Mouse (Mus musculus) C3H10T1/2 (cell line): ENCODE results near the gene Hrh3. TPM values are rescaled to one million over a fixed set of nuclear protein-coding genes. Genes with fewer than 3 reads are reported as not detected.

ENCODE experiments used
- polyA plus RNA-seq, 2 experiments: library from polyadenylated mRNA; unstranded; fragments of >200 nt; fragmentation: generic; extraction: Trizol; gene quantifications; one replicate each; pipeline ENCODE4 v1.2.1; 2012; ENCODE audit warnings: missing spikeins in 2 of 2

Hrh3 gene
- under 1 TPM in 1 of 2 experiments, not detected in 1; 0.07 TPM for polyA plus RNA-seq

DNA sequence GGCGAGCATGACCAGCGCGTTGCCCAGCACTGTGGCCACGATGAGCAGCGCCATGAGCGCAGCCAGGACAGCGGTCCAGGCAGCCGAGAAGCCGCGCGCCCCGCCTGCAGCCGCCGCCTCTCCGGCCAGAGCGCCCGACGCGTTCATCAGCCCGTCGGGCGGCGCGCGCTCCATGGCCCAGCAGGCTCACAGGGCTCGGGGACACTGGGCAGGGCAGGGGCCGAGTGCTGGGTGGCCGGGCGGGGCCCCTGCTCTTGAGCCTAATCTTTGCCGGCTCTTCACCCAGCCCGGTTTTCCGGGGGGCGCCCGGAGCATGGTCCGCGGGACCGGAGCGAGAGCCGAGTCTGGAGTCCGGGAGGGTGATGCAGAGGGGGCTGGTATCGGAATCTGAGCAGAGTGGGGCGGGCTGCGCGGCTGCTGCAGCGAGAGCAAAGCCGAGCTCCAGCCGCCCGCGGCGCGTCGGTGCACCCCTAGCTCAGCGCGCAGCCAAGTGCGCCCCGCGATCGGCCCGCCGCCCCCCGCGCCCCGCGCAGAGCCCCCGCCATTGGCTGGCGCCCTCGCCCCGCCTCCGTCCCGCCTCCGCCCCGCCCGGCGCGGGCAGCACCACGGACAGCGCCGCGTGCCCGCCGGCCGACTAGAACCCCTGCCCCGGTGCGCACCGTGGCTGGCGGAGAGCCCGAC lies at the start of gene Hrh3:
Gene Hrh3 (minus strand): TSS at position 511 of the 681 bp plus-strand sequence.

DNA sequence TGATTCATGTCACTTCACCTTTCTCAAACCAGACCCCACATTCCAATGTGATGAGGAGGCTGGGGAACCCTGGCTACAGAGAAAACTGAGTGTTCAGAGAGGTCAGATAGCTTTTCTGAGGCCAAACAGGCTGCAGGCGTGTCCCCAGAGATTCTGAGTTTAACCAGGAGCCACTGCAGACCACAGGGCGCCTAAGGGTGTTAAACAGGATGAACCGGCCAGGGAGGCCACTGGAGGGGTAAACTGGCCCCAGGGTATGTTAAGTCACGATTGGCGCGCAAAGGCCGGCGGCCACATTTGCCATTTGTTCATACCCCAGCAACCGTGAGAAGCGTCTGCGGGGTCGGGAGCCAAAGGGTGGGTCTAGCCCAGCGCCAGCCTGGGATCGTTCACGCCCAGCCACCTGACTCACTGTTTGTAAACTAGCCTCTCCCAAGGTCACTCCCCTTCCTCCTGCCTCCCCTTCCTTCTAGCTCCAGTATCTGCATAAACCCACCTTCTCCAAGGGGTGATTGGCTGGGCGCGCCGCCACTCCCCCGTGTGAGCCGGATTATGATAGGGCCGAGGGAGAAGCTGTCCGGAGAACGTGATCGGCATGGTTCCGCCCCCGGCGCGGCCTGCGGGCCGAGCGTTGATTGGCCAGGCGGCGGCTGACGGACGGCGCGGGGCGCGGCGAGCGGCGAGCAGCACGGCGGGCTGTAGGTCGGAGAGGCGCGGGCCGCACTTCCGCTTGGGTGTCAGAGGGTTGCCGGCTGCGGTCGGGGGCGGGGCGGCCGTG lies 14.6 kb upstream of the Hrh3 start, which contains the start of gene Osbpl2:
Gene Osbpl2 (plus strand): TSS at position 646 of the 778 bp plus-strand sequence.

DNA sequence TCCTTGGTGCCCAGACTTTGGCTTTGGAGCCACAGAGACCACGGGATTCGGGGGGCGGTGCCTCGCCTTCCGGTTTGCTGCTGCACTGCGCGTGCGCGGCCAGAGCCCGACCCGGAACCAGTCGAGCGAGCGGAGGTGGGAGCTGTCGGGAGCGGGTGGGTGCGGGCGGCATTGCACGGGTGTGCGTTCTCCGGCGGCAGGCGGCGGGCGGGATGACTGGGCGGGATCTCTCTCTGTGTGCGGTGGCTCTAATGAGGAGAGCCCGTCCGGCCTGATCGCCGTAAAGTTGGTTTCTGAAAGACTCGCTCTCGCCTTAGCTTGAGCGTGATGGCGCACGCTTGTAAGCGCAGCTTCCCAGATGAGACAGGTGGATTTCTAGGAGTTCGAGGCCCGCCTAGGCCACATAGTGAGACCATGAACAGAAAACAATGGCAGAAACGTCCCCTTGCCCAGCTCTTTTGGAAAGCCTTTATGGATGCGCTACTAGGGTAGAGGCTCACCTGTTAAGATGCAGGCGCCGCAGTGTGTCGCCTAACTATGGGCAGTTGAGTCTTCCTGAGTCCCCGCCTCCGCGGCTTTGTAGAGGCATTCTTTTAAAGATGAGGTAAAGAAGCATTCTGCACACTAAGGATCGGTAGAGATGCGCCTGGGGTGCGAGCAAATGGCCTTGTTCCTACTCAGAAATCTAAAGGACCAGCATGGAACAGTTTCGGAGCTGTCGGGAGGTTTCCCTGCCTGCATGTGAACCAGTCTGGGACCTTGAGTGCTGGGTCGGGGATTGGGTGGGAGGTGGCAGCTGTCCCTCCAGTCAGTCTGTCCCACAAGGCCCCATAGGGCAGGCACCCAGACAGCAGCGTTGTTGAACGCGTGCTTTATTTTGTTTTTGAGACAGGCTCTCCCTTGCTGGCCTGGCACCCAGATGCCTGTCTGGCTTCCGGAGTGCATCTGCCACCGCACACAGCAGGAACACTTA lies 33.5 kb downstream of the Hrh3 start, which contains the start of gene Mtg2:
Gene Mtg2 (plus strand): TSS at position 108 of the 973 bp plus-strand sequence.

Other genes with a start within 250 kb of the Hrh3 start
- 1 to 10 TPM in 1 of 2 experiments, under 1 TPM in 1; 0.66 to 3.9 TPM for gene Taf4, start 127.8 kb downstream of the Hrh3 start, polyA plus RNA-seq
- 10 to 100 TPM in 1 of 2 experiments, 1 to 10 TPM in 1; 9.8 to 26.9 TPM for gene Lsm14b, start 79.5 kb downstream of the Hrh3 start, polyA plus RNA-seq
- 100 to 1,000 TPM; 334 to 547 TPM for gene Psma7, start 62.1 kb downstream of the Hrh3 start, polyA plus RNA-seq
- 1 to 10 TPM in 1 of 2 experiments, under 1 TPM in 1; 0.08 to 1.6 TPM for gene Ss18l1, start 62.0 kb downstream of the Hrh3 start, polyA plus RNA-seq
- 10 to 100 TPM in 1 of 2 experiments, 1 to 10 TPM in 1; 10.0 to 15.7 TPM for gene Mtg2, start 33.9 kb downstream of the Hrh3 start, polyA plus RNA-seq
- gene Osbpl2, start 14.8 kb upstream of the Hrh3 start, polyA plus RNA-seq = 10 to 100 TPM in 1 of 2 experiments, 1 to 10 TPM in 1; 4.6 to 23.6 TPM
- gene Adrm1, start 67.0 kb upstream of the Hrh3 start, polyA plus RNA-seq = 100 to 1,000 TPM; 108 to 168 TPM
- 1 to 10 TPM; 5.8 to 9.6 TPM for gene Lama5, start 121.4 kb upstream of the Hrh3 start, polyA plus RNA-seq
- gene Rps21, start 152.9 kb upstream of the Hrh3 start, polyA plus RNA-seq = 1,000 to 10,000 TPM; 5,174 to 7,203 TPM
- gene Cables2, start 169.0 kb upstream of the Hrh3 start, polyA plus RNA-seq = 1 to 10 TPM; 5.3 to 9.5 TPM
- not detected for gene Rbbp8nl, start 185.4 kb upstream of the Hrh3 start, polyA plus RNA-seq
- not detected for gene Gata5, start 230.2 kb upstream of the Hrh3 start, polyA plus RNA-seq